Mouse (Mus musculus): ENCODE data around the gene Snd1. TPM values are rescaled to one million over a fixed set of nuclear protein-coding genes. Genes with fewer than 3 reads are reported as not detected.

Gene Snd1
- 39.4 and 41.8 TPM in 2 replicates for polyA plus RNA-seq (2015; fragmentation: Nextera tagmentation; extraction: Ambion mirVana)

DNA sequence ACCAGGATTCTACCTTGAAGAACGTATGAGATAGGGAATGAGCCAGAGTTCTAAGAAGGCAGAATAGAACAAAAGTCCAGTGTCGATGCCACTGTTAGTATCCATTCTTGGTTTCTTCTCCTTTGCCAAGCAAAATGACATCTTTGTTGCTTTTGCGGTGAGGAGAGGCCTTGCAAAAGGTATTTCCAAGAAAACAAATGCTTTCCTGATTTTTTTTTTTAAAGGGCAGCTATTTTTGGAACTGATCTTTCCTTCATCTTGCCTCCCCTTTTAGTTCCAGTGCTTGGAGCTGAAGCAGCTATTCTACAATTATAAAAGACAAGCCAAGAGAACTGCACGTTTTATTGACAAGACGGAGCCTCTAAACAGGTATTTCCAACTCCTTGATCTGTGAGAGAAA lies at the start of gene Snd1:
Gene Snd1 (plus strand): TSS at position 301 of the 400 bp plus-strand sequence.
- no peak for ATAC-seq
- WGBS = 83% methylated on average over 5 of the region's 5 CpGs
- H3K27me3 ChIP-seq (replicated peaks; ENCODE audit: control insufficient read depth, insufficient read depth, low read length) = no peaks in the 10 kb centered on the region
- H3K4me3 ChIP-seq (ENCODE audit: low read depth, low read length) = no peak within 1 kb of the TSS
- 0 out of 2 replicates have a peak, but pooled peaks cover 4% of the 10 kb centered on the region for H3K4me1 ChIP-seq (replicated peaks; ENCODE audit: control insufficient read depth, insufficient read depth, low read length)
- H3K4me2 ChIP-seq (replicated peaks; ENCODE audit: low read depth) = no peak within 1 kb of the TSS
- no peak within 1 kb of the TSS for H3K9ac ChIP-seq (ENCODE audit: low read depth, low read length)
- H3K27ac ChIP-seq (ENCODE audit: low read depth, low read length) = no peak within 1 kb of the TSS
- H3K9me3 ChIP-seq (ENCODE audit: control insufficient read depth) = no peaks in the 10 kb centered on the region
- H3K36me3 ChIP-seq (ENCODE audit: control insufficient read depth, insufficient read depth) = no peaks in the 10 kb centered on the region
- TF ChIP-seq CTCF (IDR thresholded peaks at IDR 0.05; ENCODE audit: low read depth) = no peak

DNA sequence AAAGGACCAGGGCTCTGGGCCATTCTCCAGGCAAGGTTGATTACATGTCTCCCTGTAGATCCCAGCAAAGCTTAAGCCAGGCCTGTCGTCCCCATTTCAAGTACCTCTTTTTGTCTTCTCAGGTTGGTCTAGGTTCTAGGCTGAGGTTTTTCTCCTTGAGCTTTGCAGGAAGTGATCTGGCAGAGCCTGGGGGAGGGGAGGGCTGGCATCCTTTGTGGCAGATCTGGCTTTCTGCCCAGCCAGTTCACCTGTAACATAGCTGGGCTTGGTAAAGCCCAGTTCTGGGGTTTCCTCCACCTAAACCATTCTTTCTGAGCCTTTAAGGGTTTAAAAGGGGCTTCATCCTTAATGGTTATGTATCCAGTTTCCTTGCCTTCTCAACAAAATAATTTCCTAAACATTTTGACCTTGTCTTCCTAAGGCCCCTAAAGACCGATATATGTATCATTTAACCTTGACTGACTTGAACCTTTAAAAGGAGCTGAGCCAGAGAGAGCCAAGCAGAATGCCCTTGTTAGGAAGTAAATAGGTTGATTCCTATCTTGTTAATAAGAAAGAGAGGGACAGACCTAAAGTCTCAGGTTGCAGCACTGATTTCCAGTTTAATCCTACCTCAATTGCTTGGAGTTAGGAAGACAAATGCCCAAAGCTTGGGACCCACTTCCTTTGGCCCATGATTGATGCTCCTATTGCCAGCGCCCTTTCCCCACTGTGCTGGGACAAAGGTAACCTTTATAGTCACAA lies 47.7 kb upstream of the Snd1 start, which contains the start of gene Fscn3:
Gene Fscn3 (plus strand): TSS at position 694 of the 744 bp plus-strand sequence.
- TF ChIP-seq CTCF (IDR thresholded peaks at IDR 0.05; ENCODE audit: low read depth) = no peak
- Histone ChIP-seq H3K9me3 (ENCODE audit: control insufficient read depth) (no peaks in the 10 kb centered on the region), H3K4me3 (ENCODE audit: low read depth, low read length) (no peak within 1 kb of the TSS), H3K4me2 (replicated peaks; ENCODE audit: low read depth) (no peak within 1 kb of the TSS), H3K36me3 (ENCODE audit: control insufficient read depth, insufficient read depth) (peaks cover 15% of the 10 kb centered on the region), H3K4me1 (replicated peaks; ENCODE audit: control insufficient read depth, insufficient read depth, low read length) (0 out of 2 replicates have a peak, but pooled peaks cover 3% of the 10 kb centered on the region), H3K27me3 (replicated peaks; ENCODE audit: control insufficient read depth, insufficient read depth, low read length) (no peaks in the 10 kb centered on the region), H3K27ac (ENCODE audit: low read depth, low read length) (no peak within 1 kb of the TSS), H3K9ac (ENCODE audit: low read depth, low read length) (no peak within 1 kb of the TSS)
- ATAC-seq = no peak
- 87% methylated on average over 3 of the region's 3 CpGs for WGBS

DNA sequence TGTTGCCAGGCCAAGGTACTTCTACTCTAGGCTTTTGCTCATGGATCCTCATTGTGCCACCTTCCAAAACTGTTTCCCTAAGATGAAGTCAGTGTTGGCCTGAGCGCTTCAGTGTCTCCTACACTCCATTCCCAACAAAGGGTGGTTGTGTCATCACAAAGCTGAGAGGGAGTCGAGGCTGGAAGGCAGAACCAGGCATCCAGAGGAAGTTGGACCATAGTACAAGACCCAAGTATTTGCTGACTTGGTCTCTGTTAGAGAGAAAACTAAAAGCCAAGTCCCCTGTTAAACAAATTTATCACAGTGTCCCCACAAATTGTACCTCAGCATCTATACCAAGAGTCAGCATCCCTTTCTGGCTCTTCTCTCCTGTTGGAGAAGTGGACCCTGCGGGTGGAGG lies 46.6 kb upstream of the Snd1 start, which contains the start of gene Gcc1:
Gene Gcc1 (minus strand): TSS at position 101 of the 400 bp plus-strand sequence.
- Histone ChIP-seq H3K4me1 (replicated peaks; ENCODE audit: control insufficient read depth, insufficient read depth, low read length) (0 out of 2 replicates have a peak, but pooled peaks cover 3% of the 10 kb centered on the region), H3K9ac (ENCODE audit: low read depth, low read length) (no peak within 1 kb of the TSS), H3K36me3 (ENCODE audit: control insufficient read depth, insufficient read depth) (peaks cover 15% of the 10 kb centered on the region), H3K4me2 (replicated peaks; ENCODE audit: low read depth) (no peak within 1 kb of the TSS), H3K27ac (ENCODE audit: low read depth, low read length) (no peak within 1 kb of the TSS), H3K27me3 (replicated peaks; ENCODE audit: control insufficient read depth, insufficient read depth, low read length) (no peaks in the 10 kb centered on the region), H3K4me3 (ENCODE audit: low read depth, low read length) (no peak within 1 kb of the TSS), H3K9me3 (ENCODE audit: control insufficient read depth) (no peaks in the 10 kb centered on the region)
- no peak for TF ChIP-seq CTCF (IDR thresholded peaks at IDR 0.05; ENCODE audit: low read depth)
- 89% methylated on average over 3 of the region's 3 CpGs for WGBS
- no peak for ATAC-seq

DNA sequence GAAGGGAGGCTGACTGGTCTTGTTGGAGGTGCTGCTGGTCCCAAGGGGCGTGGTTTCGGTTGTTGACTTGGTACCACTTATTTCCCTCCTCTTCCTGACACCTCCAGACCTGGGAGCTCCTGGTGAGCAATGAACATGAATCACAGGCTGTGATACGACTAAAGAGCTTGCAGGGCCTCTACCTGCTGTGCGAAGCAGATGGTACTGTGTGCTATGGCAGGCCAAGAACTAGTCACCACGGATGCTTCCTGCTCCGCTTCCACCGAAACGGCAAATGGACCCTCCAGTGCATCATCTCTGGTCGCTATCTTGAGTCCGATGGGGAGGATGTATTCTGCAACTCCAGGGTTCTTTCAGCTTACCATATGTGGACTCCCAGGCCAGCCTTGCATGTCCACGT lies 45.1 kb upstream of the Snd1 start:
- Histone ChIP-seq H3K4me3 (ENCODE audit: low read depth, low read length) (no peak overlapping the region), H3K4me1 (replicated peaks; ENCODE audit: control insufficient read depth, insufficient read depth, low read length) (0 out of 2 replicates have a peak, but pooled peaks cover 3% of the 10 kb centered on the region), H3K27me3 (replicated peaks; ENCODE audit: control insufficient read depth, insufficient read depth, low read length) (no peaks in the 10 kb centered on the region; the same call in 1 of the 2 replicates), H3K4me2 (replicated peaks; ENCODE audit: low read depth) (no peak overlapping the region), H3K9me3 (ENCODE audit: control insufficient read depth) (no peaks in the 10 kb centered on the region), H3K9ac (ENCODE audit: low read depth, low read length) (no peak overlapping the region), H3K36me3 (ENCODE audit: control insufficient read depth, insufficient read depth) (peaks cover 15% of the 10 kb centered on the region), H3K27ac (ENCODE audit: low read depth, low read length) (no peak overlapping the region)
- no peak for ATAC-seq
- WGBS = 91% methylated on average over 11 of the region's 11 CpGs
- no peak for TF ChIP-seq CTCF (IDR thresholded peaks at IDR 0.05; ENCODE audit: low read depth)

DNA sequence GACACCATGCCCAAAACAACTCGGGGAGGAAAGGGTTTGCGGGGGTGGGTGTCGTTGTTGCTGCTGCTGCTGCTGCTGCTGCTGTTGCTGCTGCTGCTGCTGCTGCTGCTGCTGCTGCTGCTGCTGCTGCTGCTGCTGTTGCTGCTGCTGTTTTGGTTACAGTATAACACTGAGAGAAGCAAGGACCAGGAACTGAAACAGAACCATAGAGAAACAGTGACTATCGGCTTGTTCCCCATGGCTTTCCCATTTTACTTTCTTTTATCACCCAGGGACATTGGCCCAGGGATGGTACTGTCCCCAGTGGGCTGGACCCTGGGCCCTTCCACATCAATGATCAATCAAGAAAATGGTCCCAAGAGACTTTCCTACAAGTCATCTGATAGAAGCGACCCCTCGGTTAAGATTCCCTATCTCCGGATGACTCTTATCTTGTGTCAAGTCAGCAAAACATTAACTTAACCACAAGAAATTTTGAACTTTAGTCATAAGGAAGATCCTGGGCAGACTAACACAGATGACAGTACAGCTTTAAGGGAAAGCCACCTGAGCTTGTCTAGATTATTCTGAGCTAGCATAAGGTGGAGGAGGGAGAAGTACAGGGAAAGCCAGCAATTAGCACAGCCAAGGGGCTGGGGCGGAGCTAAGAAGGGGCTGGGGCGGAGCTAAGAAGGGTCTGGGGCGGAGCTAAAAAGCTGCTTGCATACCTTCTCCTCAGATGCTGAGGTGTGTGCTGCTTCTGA lies 44.0 kb upstream of the Snd1 start:
- Histone ChIP-seq H3K4me3 (ENCODE audit: low read depth, low read length) (no peak overlapping the region), H3K36me3 (ENCODE audit: control insufficient read depth, insufficient read depth) (peaks cover 10% of the 10 kb centered on the region), H3K27me3 (replicated peaks; ENCODE audit: control insufficient read depth, insufficient read depth, low read length) (peaks cover 8% of the 10 kb centered on the region), H3K27ac (ENCODE audit: low read depth, low read length) (no peak overlapping the region), H3K4me1 (replicated peaks; ENCODE audit: control insufficient read depth, insufficient read depth, low read length) (0 out of 2 replicates have a peak, but pooled peaks cover 3% of the 10 kb centered on the region), H3K9ac (ENCODE audit: low read depth, low read length) (no peak overlapping the region), H3K4me2 (replicated peaks; ENCODE audit: low read depth) (peak overlapping the region; percentile 43), H3K9me3 (ENCODE audit: control insufficient read depth) (no peaks in the 10 kb centered on the region)
- ATAC-seq = no peak; the same call in 1 of the 2 replicates
- WGBS = 60% methylated on average over 10 of the region's 10 CpGs
- TF ChIP-seq CTCF (IDR thresholded peaks at IDR 0.05; ENCODE audit: low read depth) = no peak

DNA sequence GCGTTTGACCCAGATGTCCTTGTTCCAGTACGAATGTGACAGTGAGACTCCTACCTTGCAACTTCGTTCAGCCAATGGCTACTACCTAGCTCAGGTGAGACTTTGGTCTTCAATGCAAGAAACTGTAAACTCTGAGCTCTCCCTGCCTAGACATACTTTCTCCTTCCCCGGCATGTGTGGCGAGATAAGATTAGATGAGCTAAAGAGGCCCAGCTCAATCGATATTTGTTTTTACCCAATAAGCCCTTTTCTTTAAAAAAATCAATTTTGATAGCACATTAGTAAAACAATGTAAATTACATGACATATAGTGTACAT lies 43.4 kb upstream of the Snd1 start:
- no peak overlapping the region for H3K9ac ChIP-seq (ENCODE audit: low read depth, low read length)
- H3K27me3 ChIP-seq (replicated peaks; ENCODE audit: control insufficient read depth, insufficient read depth, low read length) = peaks cover 8% of the 10 kb centered on the region
- H3K4me3 ChIP-seq (ENCODE audit: low read depth, low read length) = no peak overlapping the region
- peak; percentile 67 for ATAC-seq
- 0 out of 2 replicates have a peak, but pooled peaks cover 3% of the 10 kb centered on the region for H3K4me1 ChIP-seq (replicated peaks; ENCODE audit: control insufficient read depth, insufficient read depth, low read length)
- no peak for TF ChIP-seq CTCF (IDR thresholded peaks at IDR 0.05; ENCODE audit: low read depth)
- 39% methylated on average over 6 of the region's 6 CpGs for WGBS
- H3K27ac ChIP-seq (ENCODE audit: low read depth, low read length) = no peak overlapping the region
- H3K4me2 ChIP-seq (replicated peaks; ENCODE audit: low read depth) = peak overlapping the region; percentile 43
- H3K36me3 ChIP-seq (ENCODE audit: control insufficient read depth, insufficient read depth) = peaks cover 7% of the 10 kb centered on the region; the same call in 1 of the 2 replicates
- no peaks in the 10 kb centered on the region for H3K9me3 ChIP-seq (ENCODE audit: control insufficient read depth)
